Mouse (Mus musculus): ENCODE measurements around the gene Slc6a12. TPM values are rescaled to one million over a fixed set of nuclear protein-coding genes. Genes with fewer than 3 reads are reported as not detected.

Gene Slc6a12
- polyA plus RNA-seq, 1 experiment from 2014 or later: 23.6 TPM

DNA sequence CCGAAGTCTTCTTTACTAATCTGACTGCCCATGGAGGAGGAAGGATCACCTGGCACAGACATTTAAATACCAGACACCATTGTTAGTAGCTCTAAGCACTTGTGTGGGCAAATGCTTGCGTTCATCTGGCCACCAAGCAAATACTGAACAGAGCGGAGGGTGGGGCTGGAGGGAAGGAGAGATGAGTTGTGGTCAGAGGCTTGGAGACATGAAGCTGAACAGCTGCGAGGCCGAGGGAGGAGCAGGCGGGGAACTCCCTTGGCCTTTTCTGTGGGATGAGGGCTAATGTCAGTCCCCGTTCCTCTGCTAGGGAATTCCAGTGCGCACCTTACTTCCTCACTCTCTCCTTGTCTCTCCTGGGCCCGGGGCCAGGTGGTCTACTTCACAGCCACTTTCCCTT lies 17.1 kb upstream of the Slc6a12 start:
- no peak overlapping the region for H3K4me3 ChIP-seq (ENCODE audit: low read depth, low read length)
- no peak for ATAC-seq
- no peak overlapping the region for H3K4me2 ChIP-seq (ENCODE audit: low read depth, low read length)
- 69% methylated on average over 9 of the region's 9 CpGs for WGBS (ENCODE audit: insufficient replicate concordance)
- H3K9ac ChIP-seq (replicated peaks): no peak overlapping the region
- no peak for DNase-seq
- no peak overlapping the region for H3K27ac ChIP-seq (ENCODE audit: low read depth)
- H3K36me3 ChIP-seq (replicated peaks; ENCODE audit: insufficient read depth, low read length): no peaks in the 10 kb centered on the region
- H3K27me3 ChIP-seq (ENCODE audit: insufficient read depth, low read length): no peaks in the 10 kb centered on the region
- H3K9me3 ChIP-seq (ENCODE audit: low read length): no peaks in the 10 kb centered on the region
- 0 out of 2 replicates have a peak, but pooled peaks cover 4% of the 10 kb centered on the region for H3K4me1 ChIP-seq (ENCODE audit: insufficient read depth)
- TF ChIP-seq CTCF (IDR thresholded peaks at IDR 0.05; ENCODE audit: low read depth) (no peak), EP300 (IDR thresholded peaks at IDR 0.05; ENCODE audit: low read depth) (no peak)

DNA sequence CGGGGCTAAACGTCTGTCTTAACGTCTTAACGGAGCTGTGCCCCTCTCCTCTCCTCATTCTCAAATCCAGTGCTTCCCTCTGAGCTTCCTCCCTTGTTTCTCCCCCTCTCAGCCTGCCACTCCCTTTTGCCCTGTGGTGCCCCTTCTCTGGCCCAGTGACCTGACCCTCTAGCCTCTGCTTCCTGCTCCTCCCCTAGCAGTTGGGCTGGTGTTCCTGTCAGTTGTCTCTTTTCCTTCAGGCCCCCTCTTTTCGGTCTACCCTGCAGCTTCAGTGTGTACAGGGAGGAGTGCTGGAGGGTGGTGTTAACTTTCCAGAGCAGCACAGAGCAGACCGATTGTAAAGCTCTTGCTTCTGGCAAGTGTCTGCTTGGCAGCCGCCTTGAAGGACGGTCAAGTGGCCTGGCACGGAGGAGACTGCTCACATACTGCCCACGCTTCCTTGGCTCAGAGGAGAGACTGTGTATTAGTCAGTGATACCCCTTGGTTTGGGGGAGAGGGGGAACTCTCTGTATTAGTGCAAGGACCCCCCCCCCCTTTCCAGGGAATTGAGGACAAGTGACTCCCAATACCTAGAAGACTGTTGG lies 16.3 kb upstream of the Slc6a12 start:
- WGBS (ENCODE audit: insufficient replicate concordance): 42% methylated on average over 10 of the region's 10 CpGs
- no peaks in the 10 kb centered on the region for H3K36me3 ChIP-seq (replicated peaks; ENCODE audit: insufficient read depth, low read length)

DNA sequence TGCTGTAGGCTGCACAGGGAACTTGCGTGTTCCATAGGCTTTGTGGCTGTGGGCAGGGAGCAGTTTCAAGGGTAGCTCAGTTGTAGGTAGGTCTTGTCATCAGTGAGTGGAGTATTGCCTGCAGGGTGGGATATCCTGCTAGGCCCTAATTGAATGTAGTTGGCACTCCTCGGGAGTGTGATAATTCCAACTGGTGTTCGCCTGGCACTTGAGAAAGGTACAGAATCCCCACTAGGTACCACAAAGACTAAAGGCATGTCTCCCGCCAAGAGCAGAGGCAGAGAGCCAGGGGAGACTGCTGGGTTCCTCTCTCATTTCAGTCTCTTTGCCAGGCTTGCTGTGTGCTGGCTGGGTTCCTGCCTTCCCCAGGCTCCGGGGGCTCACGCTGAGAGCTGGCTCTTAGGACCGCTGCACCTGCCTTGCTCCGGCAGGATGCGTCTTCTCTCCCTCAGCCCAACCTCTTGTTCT lies 14.4 kb upstream of the Slc6a12 start:
- no peak overlapping the region for H3K4me2 ChIP-seq (ENCODE audit: low read depth, low read length)

More for the DNA sequence above, 16.3 kb upstream of the Slc6a12 start:
- no peak for ATAC-seq
- H3K4me2 ChIP-seq (ENCODE audit: low read depth, low read length): no peak overlapping the region
- H3K9ac ChIP-seq (replicated peaks): no peak overlapping the region
- H3K4me1 ChIP-seq (ENCODE audit: insufficient read depth): 0 out of 2 replicates have a peak, but pooled peaks cover 4% of the 10 kb centered on the region
- no peak overlapping the region for H3K27ac ChIP-seq (ENCODE audit: low read depth)
- DNase-seq: no peak
- TF ChIP-seq EP300 (IDR thresholded peaks at IDR 0.05; ENCODE audit: low read depth) (no peak), CTCF (IDR thresholded peaks at IDR 0.05; ENCODE audit: low read depth) (no peak)
- H3K9me3 ChIP-seq (ENCODE audit: low read length): no peaks in the 10 kb centered on the region
- no peak overlapping the region for H3K4me3 ChIP-seq (ENCODE audit: low read depth, low read length)
- H3K27me3 ChIP-seq (ENCODE audit: insufficient read depth, low read length): no peaks in the 10 kb centered on the region

DNA sequence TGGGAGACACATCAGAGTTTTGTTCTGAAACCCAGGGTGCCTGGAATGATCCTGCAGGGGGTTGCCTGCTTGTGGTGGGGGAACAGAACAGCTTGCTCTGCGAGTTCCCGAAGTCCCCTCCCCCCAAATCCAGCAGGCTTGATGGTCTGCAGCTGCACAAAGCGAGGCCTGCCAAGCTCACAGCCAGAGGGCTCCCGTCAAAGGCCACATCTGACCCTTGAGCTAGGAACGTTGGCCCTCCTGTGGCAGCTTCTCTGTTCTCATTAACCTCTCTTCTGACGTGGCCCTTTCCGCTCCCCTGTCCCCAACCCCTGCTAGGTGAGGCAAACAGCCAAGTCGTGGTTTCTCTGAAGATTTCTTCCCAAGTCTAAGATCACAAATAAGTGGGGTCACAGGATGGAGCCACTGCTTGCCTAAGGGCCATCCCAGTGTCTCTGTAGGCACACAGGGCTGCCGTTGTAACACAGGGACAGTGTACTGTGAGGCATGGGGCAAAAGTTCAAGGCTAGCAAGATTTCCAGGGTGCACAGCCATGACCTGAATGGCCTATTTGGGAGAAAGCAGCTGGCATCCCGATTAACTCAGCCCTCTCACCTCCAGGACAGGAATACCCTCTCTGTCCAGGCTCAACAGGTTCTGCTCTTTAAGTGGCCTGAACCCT lies 12.9 kb upstream of the Slc6a12 start:
- 44% methylated on average over 10 of the region's 10 CpGs for WGBS (ENCODE audit: insufficient replicate concordance)
- Histone ChIP-seq H3K9ac (replicated peaks) (no peak overlapping the region), H3K4me3 (ENCODE audit: low read depth, low read length) (no peak overlapping the region), H3K36me3 (replicated peaks; ENCODE audit: insufficient read depth, low read length) (peaks cover 5% of the 10 kb centered on the region; the same call in 1 of the 2 replicates), H3K4me1 (ENCODE audit: insufficient read depth) (0 out of 2 replicates have a peak, but pooled peaks cover 4% of the 10 kb centered on the region), H3K4me2 (ENCODE audit: low read depth, low read length) (no peak overlapping the region), H3K9me3 (ENCODE audit: low read length) (no peaks in the 10 kb centered on the region), H3K27ac (ENCODE audit: low read depth) (0 out of 2 replicates have a peak overlapping the region, but pooled peaks have one; percentile 18), H3K27me3 (ENCODE audit: insufficient read depth, low read length) (no peaks in the 10 kb centered on the region)
- ATAC-seq: peak; percentile 77
- TF ChIP-seq CTCF (IDR thresholded peaks at IDR 0.05; ENCODE audit: low read depth): no peak
- no peak for TF ChIP-seq EP300 (IDR thresholded peaks at IDR 0.05; ENCODE audit: low read depth)
- no peak for DNase-seq

More for the DNA sequence above, 14.4 kb upstream of the Slc6a12 start:
- DNase-seq (no peak), ATAC-seq (no peak)
- WGBS (ENCODE audit: insufficient replicate concordance): 75% methylated on average over 9 of the region's 9 CpGs
- no peak for TF ChIP-seq EP300 (IDR thresholded peaks at IDR 0.05; ENCODE audit: low read depth)
- TF ChIP-seq CTCF (IDR thresholded peaks at IDR 0.05; ENCODE audit: low read depth): no peak
- H3K9ac ChIP-seq (replicated peaks): no peak overlapping the region
- peaks cover 5% of the 10 kb centered on the region; the same call in 1 of the 2 replicates for H3K36me3 ChIP-seq (replicated peaks; ENCODE audit: insufficient read depth, low read length)
- no peaks in the 10 kb centered on the region for H3K27me3 ChIP-seq (ENCODE audit: insufficient read depth, low read length)
- H3K4me1 ChIP-seq (ENCODE audit: insufficient read depth): 0 out of 2 replicates have a peak, but pooled peaks cover 4% of the 10 kb centered on the region
- H3K9me3 ChIP-seq (ENCODE audit: low read length): no peaks in the 10 kb centered on the region
- no peak overlapping the region for H3K27ac ChIP-seq (ENCODE audit: low read depth)
- no peak overlapping the region for H3K4me3 ChIP-seq (ENCODE audit: low read depth, low read length)

DNA sequence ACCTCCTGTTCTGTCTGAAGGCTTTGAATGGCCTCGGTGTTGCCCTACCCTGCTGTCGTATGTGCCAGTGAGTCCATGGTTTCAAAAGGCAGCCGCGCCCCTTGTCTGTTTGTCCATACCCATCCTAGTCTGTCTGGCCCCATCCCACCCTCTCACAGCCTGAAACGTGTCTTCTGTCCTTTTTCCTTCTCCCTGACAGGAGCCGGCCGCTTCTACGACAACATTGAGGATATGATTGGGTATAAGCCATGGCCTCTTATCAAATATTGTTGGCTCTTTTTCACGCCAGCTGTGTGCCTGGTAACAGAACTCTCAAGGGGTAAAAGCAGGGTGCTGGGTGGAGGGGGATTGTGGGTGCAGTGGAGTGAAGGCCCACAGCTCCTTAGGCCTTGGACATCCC lies 7.0 kb upstream of the Slc6a12 start:
- no peaks in the 10 kb centered on the region for H3K9me3 ChIP-seq (ENCODE audit: low read length)
- H3K4me3 ChIP-seq (ENCODE audit: low read depth, low read length): no peak overlapping the region
- no peak overlapping the region; the same call in 1 of the 2 replicates for H3K9ac ChIP-seq (replicated peaks)
- ATAC-seq (no peak), DNase-seq (no peak)
- H3K27ac ChIP-seq (ENCODE audit: low read depth): peak overlapping the region; percentile 67
- no peaks in the 10 kb centered on the region for H3K27me3 ChIP-seq (ENCODE audit: insufficient read depth, low read length)
- no peak overlapping the region for H3K4me2 ChIP-seq (ENCODE audit: low read depth, low read length)
- 82% methylated on average over 9 of the region's 9 CpGs for WGBS (ENCODE audit: insufficient replicate concordance)
- TF ChIP-seq CTCF (IDR thresholded peaks at IDR 0.05; ENCODE audit: low read depth) (no peak), EP300 (IDR thresholded peaks at IDR 0.05; ENCODE audit: low read depth) (no peak)
- peaks cover 23% of the 10 kb centered on the region for H3K4me1 ChIP-seq (ENCODE audit: insufficient read depth)
- H3K36me3 ChIP-seq (replicated peaks; ENCODE audit: insufficient read depth, low read length): peaks cover 7% of the 10 kb centered on the region; the same call in 1 of the 2 replicates

DNA sequence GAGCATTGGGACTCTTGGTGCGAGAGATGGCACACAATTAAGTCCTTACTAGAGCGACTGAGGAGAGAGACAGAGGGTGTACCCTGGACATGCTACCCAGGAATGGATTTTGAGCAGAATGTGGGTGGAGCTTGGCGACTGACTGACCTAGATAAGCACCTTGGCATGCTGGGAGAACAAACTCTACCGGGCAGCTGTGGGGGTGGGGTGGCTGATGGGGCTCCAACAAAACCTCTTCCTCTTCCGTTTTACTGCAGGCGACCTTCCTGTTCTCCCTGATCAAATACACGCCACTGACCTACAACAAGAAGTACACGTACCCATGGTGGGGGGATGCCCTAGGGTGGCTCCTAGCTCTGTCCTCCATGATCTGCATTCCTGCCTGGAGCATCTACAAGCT lies 6.3 kb upstream of the Slc6a12 start:
- Histone ChIP-seq H3K4me1 (ENCODE audit: insufficient read depth) (peaks cover 23% of the 10 kb centered on the region), H3K4me2 (ENCODE audit: low read depth, low read length) (peak overlapping the region; percentile 69), H3K27ac (ENCODE audit: low read depth) (peak overlapping the region; percentile 67), H3K4me3 (ENCODE audit: low read depth, low read length) (peak overlapping the region; percentile 40), H3K9me3 (ENCODE audit: low read length) (no peaks in the 10 kb centered on the region), H3K27me3 (ENCODE audit: insufficient read depth, low read length) (no peaks in the 10 kb centered on the region), H3K9ac (replicated peaks) (peak overlapping the region; percentile 48), H3K36me3 (replicated peaks; ENCODE audit: insufficient read depth, low read length) (peaks cover 7% of the 10 kb centered on the region; the same call in 1 of the 2 replicates)
- ATAC-seq: peak; percentile 88
- 18% methylated on average over 8 of the region's 8 CpGs for WGBS (ENCODE audit: insufficient replicate concordance)
- peak; percentile 72; the same call in 1 of the 2 replicates for TF ChIP-seq EP300 (IDR thresholded peaks at IDR 0.05; ENCODE audit: low read depth)
- no peak for TF ChIP-seq CTCF (IDR thresholded peaks at IDR 0.05; ENCODE audit: low read depth)
- DNase-seq: peak; percentile 89
